Mouse (Mus musculus) liver, postnatal 0 days (tissue): ENCODE measurements around the gene Kcne2.

Experiments
- CTCF ChIP-seq: sonication (generic); IDR thresholded peaks from 2 replicates; pipeline ENCODE4 v1.5.1; 2016; ENCODE audit warnings: antibody characterized with exemption, low read depth
- EP300 ChIP-seq: IDR thresholded peaks from 2 replicates; pipeline ENCODE4 v1.6.1; 2016; ENCODE audit warnings: antibody characterized with exemption, low read depth, mild to moderate bottlenecking

DNA sequence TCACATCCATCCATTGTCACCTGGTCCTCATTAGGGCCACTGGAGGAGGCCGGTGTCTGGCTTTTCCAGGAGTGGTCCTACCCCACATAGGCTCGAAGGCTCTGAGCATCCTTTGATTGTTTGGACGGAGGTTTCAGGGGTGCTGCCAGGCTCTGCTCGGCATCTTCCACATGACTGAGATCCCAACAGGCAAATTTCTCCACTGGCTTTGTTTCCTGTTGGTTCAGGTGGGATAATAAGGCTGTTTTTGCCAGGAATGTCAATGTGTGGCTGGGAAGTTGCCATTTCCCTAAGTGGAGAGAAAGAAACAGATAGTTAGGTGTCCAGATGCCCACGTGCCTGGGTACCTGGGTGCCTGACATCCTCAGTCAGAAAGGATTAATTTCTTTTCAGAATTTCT, 17.7 kb upstream of the Kcne2 start:
- TF ChIP-seq CTCF (no peak), EP300 (no peak)
